Mouse (Mus musculus): ENCODE results near the gene Bckdhb.

GRCm38 (mm10) chr9:83922076-83922475, 2.9 kb upstream of the Bckdhb start:
- TF ChIP-seq EP300 (IDR thresholded peaks at IDR 0.05; ENCODE audit: low read depth) (no peak), CTCF (IDR thresholded peaks at IDR 0.05; ENCODE audit: low read depth) (no peak)

Data from liver, embryonic 14.5 days (tissue).